Mouse (Mus musculus) frontal cortex, postnatal 25 days (tissue): ENCODE measurements around the gene Eef2k.

Experiments
- DNase-seq, 2 experiments: peaks; one replicate each; pipeline ENCODE4 v3.0.0; 2022; ENCODE audit warnings: low spot score in 2 of 2

Gene Eef2k

GRCm38 (mm10) chr7:120842345-120843036 is at the start of gene Eef2k:
Gene Eef2k (plus strand): TSS chr7:120842831.
- peak; percentile 70 to 80 for DNase-seq

GRCm38 (mm10) chr7:120795544-120795943 is 47.1 kb upstream of the Eef2k start:
- DNase-seq = no peak

- DNase-seq = no peak
Observed at GRCm38 (mm10) chr7:120796369-120796768, 46.3 kb upstream of the Eef2k start.

GRCm38 (mm10) chr7:120803268-120803667 is 39.4 kb upstream of the Eef2k start:
- no peak for DNase-seq

- DNase-seq = no peak
Observed at GRCm38 (mm10) chr7:120809705-120810104, 32.9 kb upstream of the Eef2k start.

- no peak for DNase-seq
Observed at GRCm38 (mm10) chr7:120811834-120812415, 30.7 kb upstream of the Eef2k start, which contains the start of gene Gm5737. Gene Gm5737 (plus strand): TSS chr7:120812365.

GRCm38 (mm10) chr7:120817552-120817951 is 25.1 kb upstream of the Eef2k start:
- DNase-seq = no peak

GRCm38 (mm10) chr7:120819386-120819785 is 23.2 kb upstream of the Eef2k start:
- DNase-seq = no peak

GRCm38 (mm10) chr7:120823248-120823647 is 19.4 kb upstream of the Eef2k start:
- DNase-seq = peak; percentile 47 to 55

- DNase-seq = no peak
Observed at GRCm38 (mm10) chr7:120825097-120825496, 17.5 kb upstream of the Eef2k start.

GRCm38 (mm10) chr7:120826408-120826807 is 16.2 kb upstream of the Eef2k start:
- no peak for DNase-seq

GRCm38 (mm10) chr7:120830431-120831381 is 11.9 kb upstream of the Eef2k start:
- DNase-seq = peak in 1 of 2 experiments; percentile 31

GRCm38 (mm10) chr7:120834426-120834825 is 8.2 kb upstream of the Eef2k start:
- DNase-seq = no peak

- peak in 1 of 2 experiments; percentile 52 for DNase-seq
Observed at GRCm38 (mm10) chr7:120834863-120835372, 7.7 kb upstream of the Eef2k start.

- peak; percentile 99 for DNase-seq
Observed at GRCm38 (mm10) chr7:120835449-120836359, 6.9 kb upstream of the Eef2k start.

- DNase-seq = no peak
Observed at GRCm38 (mm10) chr7:120836361-120836760, 6.3 kb upstream of the Eef2k start.

- no peak for DNase-seq
Observed at GRCm38 (mm10) chr7:120838436-120839160, 4.0 kb upstream of the Eef2k start.

- DNase-seq = no peak
Observed at GRCm38 (mm10) chr7:120839786-120840185, 2.8 kb upstream of the Eef2k start.

GRCm38 (mm10) chr7:120843037-120843621 is 498 bp downstream of the Eef2k start:
- peak; percentile 72 to 79 for DNase-seq
